Mouse (Mus musculus): Measurements from ENCODE around the gene Fmnl1. TPM values are rescaled to one million over a fixed set of nuclear protein-coding genes. Genes with fewer than 3 reads are reported as not detected.

Gene Fmnl1
- polyA plus RNA-seq, 1 experiment from 2014 or later, result 2.4 TPM

DNA sequence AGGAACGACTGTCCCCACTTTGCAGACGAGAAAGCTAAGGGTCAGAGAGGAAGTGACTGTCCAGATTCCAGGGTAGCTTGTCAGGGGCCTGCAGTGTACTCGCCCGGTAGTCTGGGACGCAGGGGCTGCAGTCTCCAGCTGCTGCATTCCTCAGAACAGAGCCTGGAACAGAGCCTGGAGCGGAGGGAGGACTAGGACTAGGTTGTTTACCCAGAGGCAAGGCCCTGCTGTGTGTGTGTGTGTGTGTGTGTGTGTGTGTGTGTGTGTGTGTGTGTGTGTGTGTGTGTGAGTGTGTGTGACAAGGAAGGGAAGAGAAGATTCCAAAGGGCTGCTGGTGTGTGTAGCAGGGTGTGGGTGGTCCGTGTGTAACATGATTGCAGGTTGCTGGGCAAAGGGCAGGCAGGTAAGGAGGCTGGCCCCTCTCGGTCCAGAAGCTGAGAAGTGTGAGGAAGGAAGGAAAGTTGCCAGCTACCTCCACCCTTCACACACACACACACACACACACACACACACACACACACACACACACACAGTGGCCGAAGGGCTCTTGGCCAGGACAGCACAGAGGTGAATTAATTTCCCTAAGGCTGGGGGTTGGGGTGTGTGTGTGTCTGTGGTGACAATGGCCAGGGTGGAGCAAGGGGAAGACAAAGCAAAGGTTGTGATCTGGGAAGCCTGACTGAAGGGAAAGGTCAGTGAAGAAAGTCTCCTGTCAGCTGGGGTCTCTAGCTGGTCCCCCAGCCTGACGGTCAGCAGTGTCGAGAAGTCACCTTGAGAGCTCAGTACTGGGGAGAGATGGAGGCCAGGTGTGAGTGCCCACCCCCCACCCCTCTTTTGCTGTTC, 29.6 kb upstream of the Fmnl1 start:
- Histone ChIP-seq H3K4me3 (ENCODE audit: low read length) (no peak overlapping the region), H3K4me1 (ENCODE audit: insufficient read depth, low read length) (peaks cover 44% of the 10 kb centered on the region), H3K36me3 (ENCODE audit: insufficient read depth, low read length) (peaks cover 12% of the 10 kb centered on the region; the same call in 1 of the 2 replicates), H3K27me3 (ENCODE audit: insufficient read depth, low read length) (no peaks in the 10 kb centered on the region), H3K9ac (replicated peaks; ENCODE audit: low read length) (peak overlapping the region; percentile 57), H3K27ac (ENCODE audit: low read length) (peak overlapping the region; percentile 88), H3K9me3 (ENCODE audit: low read length) (no peaks in the 10 kb centered on the region), H3K4me2 (replicated peaks; ENCODE audit: low read depth, low read length) (peak overlapping the region; percentile 1)
- peak; percentile 56 for ATAC-seq (ENCODE audit: low FRiP score, low TSS enrichment)
- 25% methylated on average over 10 of the region's 11 CpGs for WGBS

DNA sequence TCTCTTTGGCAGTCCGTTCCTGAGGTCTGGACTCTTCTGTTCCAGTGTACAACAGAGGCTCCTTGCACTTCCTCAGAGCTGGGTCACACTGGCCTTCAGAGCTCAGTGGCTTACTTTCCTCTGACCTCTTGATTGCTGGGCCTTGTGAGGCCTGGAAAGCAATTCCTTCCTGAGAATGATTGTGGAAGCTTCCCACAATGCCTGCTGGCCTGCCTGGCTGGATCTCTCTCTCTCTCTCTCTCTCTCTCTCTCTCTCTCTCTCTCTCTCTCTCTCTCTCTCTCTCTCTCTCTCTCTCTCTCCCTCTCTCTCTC, 29.0 kb upstream of the Fmnl1 start:
- Histone ChIP-seq H3K9ac (replicated peaks; ENCODE audit: low read length) (peak overlapping the region; percentile 57), H3K4me3 (ENCODE audit: low read length) (no peak overlapping the region), H3K4me2 (replicated peaks; ENCODE audit: low read depth, low read length) (peak overlapping the region; percentile 51), H3K27ac (ENCODE audit: low read length) (peak overlapping the region; percentile 88), H3K9me3 (ENCODE audit: low read length) (no peaks in the 10 kb centered on the region), H3K36me3 (ENCODE audit: insufficient read depth, low read length) (peaks cover 12% of the 10 kb centered on the region; the same call in 1 of the 2 replicates), H3K4me1 (ENCODE audit: insufficient read depth, low read length) (peaks cover 44% of the 10 kb centered on the region), H3K27me3 (ENCODE audit: insufficient read depth, low read length) (no peaks in the 10 kb centered on the region)
- ATAC-seq (ENCODE audit: low FRiP score, low TSS enrichment), result peak; percentile 37; the same call in 1 of the 2 replicates
- WGBS, result 27% methylated on average over 1 of the region's 1 CpGs

DNA sequence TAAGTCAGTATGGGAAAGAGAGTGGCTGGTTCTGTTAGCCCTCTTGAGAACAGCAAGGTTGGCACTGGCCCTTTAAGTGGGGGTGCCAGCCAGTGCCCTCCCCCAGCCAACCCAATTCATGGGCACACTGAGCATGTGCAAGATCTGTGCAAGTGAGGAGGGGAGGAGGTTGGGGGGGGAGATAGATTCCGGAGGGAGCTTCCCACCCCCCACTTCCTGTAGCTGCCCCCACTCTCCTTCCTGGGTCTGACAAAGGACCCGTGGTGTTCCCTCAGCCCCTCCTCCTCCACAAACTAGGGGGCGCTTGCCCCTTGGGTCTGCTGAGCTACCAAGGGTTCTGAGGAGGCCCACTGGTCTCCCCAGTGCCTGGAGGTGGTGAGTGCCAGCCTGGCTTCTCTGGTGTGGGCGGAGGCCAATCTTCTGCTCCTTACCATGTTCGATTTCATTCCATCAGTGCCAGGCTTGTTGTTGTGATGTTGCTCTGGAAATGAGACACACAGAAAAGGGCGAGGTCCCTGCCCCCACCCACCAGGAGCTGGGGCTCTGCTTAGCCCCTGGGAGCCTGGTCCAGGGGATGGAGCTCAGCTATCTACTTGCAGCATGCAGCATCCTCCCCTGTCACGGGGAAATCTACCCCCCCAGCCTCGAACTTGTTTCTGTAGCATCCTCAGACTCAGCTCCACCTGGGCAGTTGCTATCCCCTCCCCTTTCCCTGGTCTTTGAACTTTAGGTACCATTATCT, 28.3 kb upstream of the Fmnl1 start:
- H3K36me3 ChIP-seq (ENCODE audit: insufficient read depth, low read length), result peaks cover 12% of the 10 kb centered on the region; the same call in 1 of the 2 replicates
- H3K27me3 ChIP-seq (ENCODE audit: insufficient read depth, low read length), result no peaks in the 10 kb centered on the region
- ATAC-seq (ENCODE audit: low FRiP score, low TSS enrichment), result peak; percentile 81
- H3K4me2 ChIP-seq (replicated peaks; ENCODE audit: low read depth, low read length), result peak overlapping the region; percentile 51
- no peaks in the 10 kb centered on the region for H3K9me3 ChIP-seq (ENCODE audit: low read length)
- peak overlapping the region; percentile 32 for H3K4me3 ChIP-seq (ENCODE audit: low read length)
- WGBS, result 20% methylated on average over 8 of the region's 8 CpGs
- H3K9ac ChIP-seq (replicated peaks; ENCODE audit: low read length), result peak overlapping the region; percentile 57
- H3K27ac ChIP-seq (ENCODE audit: low read length), result peak overlapping the region; percentile 88
- H3K4me1 ChIP-seq (ENCODE audit: insufficient read depth, low read length), result peaks cover 44% of the 10 kb centered on the region

DNA sequence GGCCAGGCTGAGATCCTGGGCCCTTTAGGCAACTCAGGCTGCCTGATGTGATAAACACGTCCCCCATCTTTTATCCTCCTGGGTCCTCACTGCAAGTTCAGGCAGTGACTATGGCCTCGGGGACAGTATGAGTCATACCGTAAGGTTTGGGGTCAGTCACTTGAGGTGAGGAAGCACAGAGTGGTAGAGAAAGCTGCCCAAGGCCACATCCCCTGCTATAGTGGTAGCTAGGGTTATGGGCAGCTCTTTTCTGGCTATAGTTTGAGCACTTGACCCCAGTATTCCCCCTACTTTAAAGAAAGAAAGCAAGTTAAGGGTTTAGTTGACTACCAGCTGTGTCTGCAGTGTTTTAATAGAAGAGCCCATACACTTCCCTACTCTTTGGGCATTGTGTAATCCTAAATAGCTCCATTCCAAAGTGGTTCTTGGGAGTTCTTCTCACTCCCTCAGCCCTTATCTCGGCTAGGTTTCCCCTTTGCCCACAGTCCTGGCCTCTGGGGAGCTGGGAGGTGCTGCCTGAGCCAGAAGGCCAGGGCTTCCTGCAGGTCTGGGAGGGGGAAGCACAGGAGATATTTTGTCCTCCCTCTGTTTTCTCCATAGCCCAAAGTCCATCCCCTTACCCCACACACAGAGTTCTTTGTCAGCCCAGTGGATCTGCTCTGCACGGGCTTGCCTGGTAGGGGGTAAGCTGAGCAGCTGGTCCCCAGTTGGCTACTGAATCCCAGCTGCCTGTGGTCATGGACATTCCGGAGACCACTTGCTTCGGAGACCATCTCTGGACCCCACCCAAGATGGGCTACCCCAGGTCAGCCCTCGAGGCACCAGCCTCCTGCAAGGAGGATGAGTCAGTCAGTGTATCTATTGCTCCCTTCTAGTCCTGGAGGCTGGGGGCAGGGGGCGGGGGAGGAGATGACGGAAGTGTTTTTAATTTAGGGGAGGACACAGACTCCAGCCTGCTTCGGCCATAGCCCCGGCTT, 26.3 kb upstream of the Fmnl1 start:
- H3K4me2 ChIP-seq (replicated peaks; ENCODE audit: low read depth, low read length), result no peak overlapping the region
- no peaks in the 10 kb centered on the region; the same call in 1 of the 2 replicates for H3K36me3 ChIP-seq (ENCODE audit: insufficient read depth, low read length)
- H3K27me3 ChIP-seq (ENCODE audit: insufficient read depth, low read length), result no peaks in the 10 kb centered on the region
- no peaks in the 10 kb centered on the region for H3K9me3 ChIP-seq (ENCODE audit: low read length)
- no peak overlapping the region for H3K4me3 ChIP-seq (ENCODE audit: low read length)
- 48% methylated on average over 12 of the region's 12 CpGs for WGBS
- H3K27ac ChIP-seq (ENCODE audit: low read length), result peak overlapping the region; percentile 19
- H3K4me1 ChIP-seq (ENCODE audit: insufficient read depth, low read length), result peaks cover 44% of the 10 kb centered on the region
- no peak overlapping the region for H3K9ac ChIP-seq (replicated peaks; ENCODE audit: low read length)
- ATAC-seq (ENCODE audit: low FRiP score, low TSS enrichment), result no peak

DNA sequence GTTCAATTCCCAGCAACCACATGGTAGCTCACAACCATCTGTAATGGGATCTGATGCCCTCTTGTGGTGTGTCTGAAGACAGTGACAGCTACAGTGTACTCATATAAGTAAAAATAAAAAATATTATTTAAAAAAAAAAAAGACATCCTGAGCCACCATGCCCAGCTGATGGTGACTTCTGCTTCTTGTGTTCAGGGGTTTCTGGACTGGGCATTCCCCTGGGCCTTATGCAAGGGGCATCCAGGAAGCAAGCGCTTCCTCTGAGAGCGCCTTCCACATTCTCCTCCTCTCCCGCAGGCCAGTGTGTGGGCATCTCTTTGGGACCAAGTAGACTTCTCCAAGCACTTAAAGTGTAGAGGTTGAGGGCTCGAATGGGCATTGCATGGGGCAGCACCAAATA, 24.5 kb upstream of the Fmnl1 start:
- Histone ChIP-seq H3K9ac (replicated peaks; ENCODE audit: low read length) (no peak overlapping the region), H3K36me3 (ENCODE audit: insufficient read depth, low read length) (no peaks in the 10 kb centered on the region), H3K27me3 (ENCODE audit: insufficient read depth, low read length) (no peaks in the 10 kb centered on the region), H3K4me3 (ENCODE audit: low read length) (no peak overlapping the region), H3K4me2 (replicated peaks; ENCODE audit: low read depth, low read length) (no peak overlapping the region), H3K4me1 (ENCODE audit: insufficient read depth, low read length) (peaks cover 33% of the 10 kb centered on the region), H3K27ac (ENCODE audit: low read length) (no peak overlapping the region), H3K9me3 (ENCODE audit: low read length) (no peaks in the 10 kb centered on the region)
- ATAC-seq (ENCODE audit: low FRiP score, low TSS enrichment), result no peak
- WGBS, result 90% methylated on average over 4 of the region's 4 CpGs

DNA sequence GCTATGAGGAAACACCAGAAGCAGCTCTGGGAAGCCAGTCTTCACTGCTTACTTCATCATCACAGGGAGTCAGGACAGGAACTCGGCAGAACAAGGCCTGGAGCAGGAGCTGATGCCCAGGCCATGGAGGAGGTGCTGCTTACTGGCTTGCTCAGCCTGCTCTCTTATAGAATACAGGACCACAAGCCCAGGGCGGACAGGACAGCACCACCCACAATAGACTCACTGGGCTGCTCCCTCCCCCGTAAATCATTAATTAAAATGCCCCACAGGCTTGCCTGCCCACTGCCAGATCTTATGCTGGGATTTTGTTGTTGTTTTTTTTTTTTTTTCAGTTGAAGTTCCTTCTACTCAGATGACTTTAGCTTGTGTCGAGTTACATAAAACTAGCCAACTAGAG, 23.1 kb upstream of the Fmnl1 start:
- WGBS, result 51% methylated on average over 4 of the region's 4 CpGs
- Histone ChIP-seq H3K9ac (replicated peaks; ENCODE audit: low read length) (no peak overlapping the region), H3K9me3 (ENCODE audit: low read length) (no peaks in the 10 kb centered on the region), H3K4me3 (ENCODE audit: low read length) (no peak overlapping the region), H3K27me3 (ENCODE audit: insufficient read depth, low read length) (no peaks in the 10 kb centered on the region), H3K4me1 (ENCODE audit: insufficient read depth, low read length) (peaks cover 19% of the 10 kb centered on the region), H3K36me3 (ENCODE audit: insufficient read depth, low read length) (no peaks in the 10 kb centered on the region), H3K27ac (ENCODE audit: low read length) (no peak overlapping the region), H3K4me2 (replicated peaks; ENCODE audit: low read depth, low read length) (no peak overlapping the region)
- no peak for ATAC-seq (ENCODE audit: low FRiP score, low TSS enrichment)

DNA sequence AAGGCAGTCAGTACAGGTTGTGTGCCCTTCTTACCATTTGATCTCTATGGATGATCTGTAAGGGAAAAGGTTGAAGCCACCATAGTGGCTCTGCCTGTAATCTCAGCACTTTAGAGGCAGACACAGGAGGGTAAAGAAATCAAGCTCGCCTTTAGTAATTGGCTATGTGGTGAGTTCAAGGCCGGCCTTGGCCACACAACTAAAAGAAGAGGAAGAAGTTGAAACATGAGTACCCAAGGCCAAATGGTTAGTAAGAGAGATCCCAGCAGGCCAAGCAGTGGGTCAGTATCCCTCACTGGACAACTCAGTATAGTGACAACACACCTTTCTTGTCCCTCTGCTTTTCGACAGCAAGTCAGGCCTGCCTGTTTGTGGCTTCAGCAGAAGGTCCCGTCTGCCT, 21.1 kb upstream of the Fmnl1 start:
- H3K4me3 ChIP-seq (ENCODE audit: low read length), result no peak overlapping the region
- 88% methylated on average over 4 of the region's 4 CpGs for WGBS
- H3K9me3 ChIP-seq (ENCODE audit: low read length), result no peaks in the 10 kb centered on the region
- H3K4me2 ChIP-seq (replicated peaks; ENCODE audit: low read depth, low read length), result no peak overlapping the region
- H3K27ac ChIP-seq (ENCODE audit: low read length), result no peak overlapping the region
- no peaks in the 10 kb centered on the region for H3K27me3 ChIP-seq (ENCODE audit: insufficient read depth, low read length)
- no peaks in the 10 kb centered on the region for H3K36me3 ChIP-seq (ENCODE audit: insufficient read depth, low read length)
- ATAC-seq (ENCODE audit: low FRiP score, low TSS enrichment), result no peak
- peaks cover 8% of the 10 kb centered on the region for H3K4me1 ChIP-seq (ENCODE audit: insufficient read depth, low read length)
- H3K9ac ChIP-seq (replicated peaks; ENCODE audit: low read length), result no peak overlapping the region

DNA sequence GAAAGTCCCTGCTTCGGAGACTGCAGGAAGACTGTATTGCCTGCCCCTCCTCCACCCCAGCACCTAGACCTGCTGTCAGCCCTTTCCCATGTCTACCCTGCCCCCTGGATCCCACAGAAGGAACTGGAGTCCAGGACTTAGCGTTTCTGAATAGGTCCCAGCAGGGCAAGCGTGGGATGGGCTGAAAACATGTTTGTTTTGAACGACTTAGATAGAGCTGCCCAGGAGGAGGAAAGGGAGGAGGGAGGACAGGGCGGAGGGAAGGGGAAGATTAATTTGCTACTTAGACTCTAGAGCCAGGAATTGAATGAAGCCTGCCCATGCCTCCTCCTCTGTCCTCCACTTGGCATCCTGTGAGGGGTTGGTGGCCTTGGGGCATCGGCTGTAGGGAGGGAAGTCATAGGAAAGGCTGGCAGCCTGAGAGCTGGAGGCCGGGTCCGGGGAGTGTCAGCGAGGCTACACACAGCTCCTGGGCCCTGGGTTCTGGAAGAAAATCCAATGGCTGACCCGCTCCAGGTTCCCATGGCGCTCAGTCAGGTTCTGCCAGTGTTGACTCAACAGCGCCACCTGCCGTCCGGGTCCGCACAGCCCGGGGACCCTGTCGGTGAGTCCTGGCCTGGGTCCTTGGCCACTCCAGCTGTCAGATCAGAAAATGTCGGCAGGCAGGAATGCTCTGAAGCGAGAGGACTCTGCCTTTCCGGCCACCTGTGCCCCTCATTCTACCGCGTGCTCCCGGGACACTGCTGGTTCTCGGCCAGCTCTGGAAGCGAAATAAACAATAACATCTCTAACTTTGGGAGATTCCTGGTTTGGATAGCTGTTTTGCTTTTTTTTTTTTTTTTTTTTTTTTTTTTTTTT, 12.1 kb upstream of the Fmnl1 start:
- 1% methylated on average over 25 of the region's 25 CpGs for WGBS
- peak; percentile 98 for ATAC-seq (ENCODE audit: low FRiP score, low TSS enrichment)
- H3K27me3 ChIP-seq (ENCODE audit: insufficient read depth, low read length), result no peaks in the 10 kb centered on the region

DNA sequence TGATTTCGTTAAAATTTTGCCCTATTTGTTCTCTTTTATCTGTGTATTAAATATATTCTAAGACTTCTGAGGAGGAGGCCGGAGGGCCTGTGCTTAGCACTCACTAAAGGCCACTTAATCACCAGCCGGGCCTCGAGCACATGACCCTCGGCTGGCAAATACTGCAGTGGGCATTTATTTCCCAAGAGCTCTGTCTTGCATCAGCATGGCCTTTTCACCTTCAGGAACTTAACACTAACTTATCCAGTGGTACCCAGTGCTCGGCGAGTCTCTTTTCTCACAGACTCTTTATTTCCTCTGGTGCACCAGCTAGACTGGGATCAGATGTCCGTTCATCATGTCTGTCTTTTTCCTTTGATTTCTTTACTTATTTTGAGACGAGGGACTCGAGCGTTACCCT, 10.2 kb upstream of the Fmnl1 start:
- ATAC-seq (ENCODE audit: low FRiP score, low TSS enrichment), result no peak
- Histone ChIP-seq H3K36me3 (ENCODE audit: insufficient read depth, low read length) (no peaks in the 10 kb centered on the region), H3K27me3 (ENCODE audit: insufficient read depth, low read length) (no peaks in the 10 kb centered on the region), H3K4me2 (replicated peaks; ENCODE audit: low read depth, low read length) (no peak overlapping the region), H3K9me3 (ENCODE audit: low read length) (peaks cover under 1% of the 10 kb centered on the region; the same call in 1 of the 2 replicates), H3K4me3 (ENCODE audit: low read length) (no peak overlapping the region), H3K9ac (replicated peaks; ENCODE audit: low read length) (no peak overlapping the region), H3K27ac (ENCODE audit: low read length) (no peak overlapping the region), H3K4me1 (ENCODE audit: insufficient read depth, low read length) (peaks cover 13% of the 10 kb centered on the region)
- WGBS, result 83% methylated on average over 11 of the region's 11 CpGs

More for the DNA sequence above, 12.1 kb upstream of the Fmnl1 start:
- peaks cover 10% of the 10 kb centered on the region; the same call in 1 of the 2 replicates for H3K4me1 ChIP-seq (ENCODE audit: insufficient read depth, low read length)
- peak overlapping the region; percentile 45 for H3K4me3 ChIP-seq (ENCODE audit: low read length)
- H3K36me3 ChIP-seq (ENCODE audit: insufficient read depth, low read length), result no peaks in the 10 kb centered on the region
- peak overlapping the region; percentile 82 for H3K27ac ChIP-seq (ENCODE audit: low read length)
- H3K9ac ChIP-seq (replicated peaks; ENCODE audit: low read length), result peak overlapping the region; percentile 57
- H3K4me2 ChIP-seq (replicated peaks; ENCODE audit: low read depth, low read length), result peak overlapping the region; percentile 80
- H3K9me3 ChIP-seq (ENCODE audit: low read length), result no peaks in the 10 kb centered on the region

Measured in kidney, embryonic 16.5 days (tissue).